Mouse (Mus musculus) left cerebral cortex, postnatal 14 days (tissue): ENCODE data around the gene Cox4i1. TPM values are rescaled to one million over a fixed set of nuclear protein-coding genes. Genes with fewer than 3 reads are reported as not detected.

Experiments
- DNase-seq, 2 experiments: peaks; one replicate each; pipeline ENCODE4 v3.0.0; 2021 to 2022; ENCODE audit warnings: low spot score in 2 of 2, mixed read lengths in 1 of 2
- intact Hi-C: fragments of 180-260 bp; cut with DNase I; formaldehyde crosslinking; loops from one replicate; pipeline ENCODE4 v1.15.1; 2025
- long read RNA-seq, 2 experiments: library from polyadenylated mRNA; stranded (forward); transcript quantifications; one replicate each; pipeline ENCODE4 v2.0.0; 2021
- total RNA-seq, 2 experiments: library from RNA; stranded (reverse); gene quantifications; 2 replicates each; pipeline ENCODE4 v1.2.3; 2021

The Cox4i1 gene
- total RNA-seq = 1,000 to 10,000 TPM; 1,181 to 1,191 TPM
- long read RNA-seq, experiment 1, transcript Cox4i1-205 (5 exons, 765 nt) = minor isoform, 6 of 1,919 reads
- long read RNA-seq, experiment 1, transcript Cox4i1-203 (2 exons, 438 nt) = minor isoform, 6 of 1,919 reads
- long read RNA-seq, experiment 1, transcript Cox4i1-201 (5 exons, 745 nt) = minor isoform, 762 of 1,919 reads
- long read RNA-seq, experiment 1, transcript Cox4i1-204 (3 exons, 578 nt) = major isoform, 1,110 of 1,919 reads
- long read RNA-seq, experiment 1, partial matches to known transcripts = 20 of 1,919 reads
- long read RNA-seq, experiment 1, other reads (novel, unspliced or antisense) = 15 of 1,919 reads
- long read RNA-seq, experiment 2, transcript Cox4i1-205 (5 exons, 765 nt) = minor isoform, 5 of 1,700 reads
- long read RNA-seq, experiment 2, transcript Cox4i1-201 (5 exons, 745 nt) = minor isoform, 590 of 1,700 reads
- long read RNA-seq, experiment 2, transcript Cox4i1-203 (2 exons, 438 nt) = minor isoform, 5 of 1,700 reads
- long read RNA-seq, experiment 2, transcript Cox4i1-204 (3 exons, 578 nt) = major isoform, 1,063 of 1,700 reads
- long read RNA-seq, experiment 2, partial matches to known transcripts = 18 of 1,700 reads
- long read RNA-seq, experiment 2, other reads (novel, unspliced or antisense) = 19 of 1,700 reads

GRCm38 (mm10) chr8:120667561-120668373, at the start of gene Cox4i1, which contains the start of gene Gm27021:
Cox4i1 (plus strand) TSS chr8:120668222.
Gm27021 (minus strand) TSS chr8:120668079.
- intact Hi-C loops = no loop called here
- peak; percentile 91 to 92 for DNase-seq

GRCm38 (mm10) chr8:120619235-120620180, 48.5 kb upstream of the Cox4i1 start:
- DNase-seq = peak; percentile 31 to 51
- intact Hi-C loops = no loop called here

GRCm38 (mm10) chr8:120620441-120620840, 47.6 kb upstream of the Cox4i1 start:
- DNase-seq = no peak
- intact Hi-C loops = no loop called here

- DNase-seq = no peak
- intact Hi-C loops = no loop called here
Observed at GRCm38 (mm10) chr8:120622161-120622560, 45.9 kb upstream of the Cox4i1 start.

GRCm38 (mm10) chr8:120623608-120624007, 44.4 kb upstream of the Cox4i1 start:
- intact Hi-C loops = no loop called here
- no peak for DNase-seq

GRCm38 (mm10) chr8:120626461-120626860, 41.6 kb upstream of the Cox4i1 start:
- no peak for DNase-seq
- intact Hi-C loops = no loop called here

- intact Hi-C loops = no loop called here
- DNase-seq = no peak
Observed at GRCm38 (mm10) chr8:120627298-120627697, 40.7 kb upstream of the Cox4i1 start.

GRCm38 (mm10) chr8:120630031-120630430, 38.0 kb upstream of the Cox4i1 start:
- DNase-seq = no peak
- intact Hi-C loops = no loop called here

GRCm38 (mm10) chr8:120630848-120631247, 37.2 kb upstream of the Cox4i1 start:
- no peak for DNase-seq
- intact Hi-C loops = no loop called here

GRCm38 (mm10) chr8:120631441-120632375, 36.3 kb upstream of the Cox4i1 start:
- no peak for DNase-seq
- intact Hi-C loops = no loop called here

GRCm38 (mm10) chr8:120632969-120633664, 34.9 kb upstream of the Cox4i1 start:
- DNase-seq = no peak
- intact Hi-C loops = no loop called here

- intact Hi-C loops = no loop called here
- DNase-seq = no peak
Observed at GRCm38 (mm10) chr8:120633665-120634271, 34.3 kb upstream of the Cox4i1 start.

GRCm38 (mm10) chr8:120634329-120634839, 33.6 kb upstream of the Cox4i1 start:
- DNase-seq = peak in 1 of 2 experiments; percentile 24

GRCm38 (mm10) chr8:120641245-120641644, 26.8 kb upstream of the Cox4i1 start:
- no peak for DNase-seq
- intact Hi-C loops = no loop called here

More at GRCm38 (mm10) chr8:120634329-120634839, 33.6 kb upstream of the Cox4i1 start:
- intact Hi-C loops = no loop called here

GRCm38 (mm10) chr8:120642031-120642662, 25.9 kb upstream of the Cox4i1 start:
- no peak for DNase-seq
- intact Hi-C loops = no loop called here

GRCm38 (mm10) chr8:120644663-120645062, 23.4 kb upstream of the Cox4i1 start:
- intact Hi-C loops = no loop called here
- DNase-seq = peak; percentile 66 to 76
